Mouse (Mus musculus) intestine, postnatal 0 days (tissue): ENCODE measurements around the gene Vasp. TPM values are rescaled to one million over a fixed set of nuclear protein-coding genes. Genes with fewer than 3 reads are reported as not detected.

ENCODE experiments used
- ATAC-seq: fragments of 200-750 bp; cut with Nextera tagmentation; 2 replicates; pipeline ENCODE4 v1.8.0; 2017; ENCODE audit warnings: mild to moderate bottlenecking, moderate TSS enrichment, moderate library complexity
- H3K27ac ChIP-seq: fragments of 300-500 bp; sonication (generic); 2 replicates; pipeline ENCODE4 v1.5.1; 2014; ENCODE audit warnings: mild to moderate bottlenecking, low read depth, low read length, moderate library complexity
- H3K27me3 ChIP-seq: fragments of 300-500 bp; sonication (generic); replicated peaks from 2 replicates; pipeline ENCODE4 v1.6.1; 2014; ENCODE audit warnings: low read length, mixed read lengths; ENCODE audit not compliant: control insufficient read depth, insufficient read depth
- H3K36me3 ChIP-seq: fragments of 300-500 bp; sonication (generic); 2 replicates; pipeline ENCODE4 v1.6.1; 2014; ENCODE audit warnings: mild to moderate bottlenecking, moderate library complexity; ENCODE audit not compliant: control insufficient read depth, insufficient read depth
- H3K4me1 ChIP-seq: fragments of 300-500 bp; sonication (generic); replicated peaks from 2 replicates; pipeline ENCODE4 v1.6.1; 2014; ENCODE audit warnings: antibody characterized with exemption, low read length, mixed read lengths; ENCODE audit not compliant: control insufficient read depth, insufficient read depth
- H3K4me2 ChIP-seq: fragments of 300-500 bp; sonication (generic); replicated peaks from 2 replicates; pipeline ENCODE4 v1.6.1; 2014; ENCODE audit warnings: low read depth, mild to moderate bottlenecking, moderate library complexity
- H3K4me3 ChIP-seq: fragments of 300-500 bp; sonication (generic); 2 replicates; pipeline ENCODE4 v1.5.1; 2014; ENCODE audit warnings: low read depth, low read length
- H3K9ac ChIP-seq: fragments of 300-500 bp; sonication (generic); 2 replicates; pipeline ENCODE4 v1.6.1; 2014; ENCODE audit warnings: mild to moderate bottlenecking, low read depth, low read length
- H3K9me3 ChIP-seq: fragments of 300-500 bp; sonication (generic); 2 replicates; pipeline ENCODE4 v1.6.1; 2016; ENCODE audit warnings: mixed run types; ENCODE audit not compliant: control insufficient read depth
- CTCF ChIP-seq: sonication (generic); IDR thresholded peaks from 2 replicates; pipeline ENCODE4 v1.5.1; 2016; ENCODE audit warnings: low read depth, mild to moderate bottlenecking, control low read depth, antibody characterized with exemption, moderate library complexity
- WGBS: fragments of 180-500 bp; shearing (Covaris S2); extraction: QIAGEN DNeasy Blood & Tissue Kit; methylation state at CpG from one replicate; pipeline ENCODE4 v1.1.7; 2014; 5-methylcytosine and 5-hydroxymethylcytosine counted together
- polyA plus RNA-seq: library from polyadenylated mRNA; unstranded; fragments of >200 nt; fragmentation: Nextera tagmentation; extraction: Ambion mirVana; gene quantifications from 2 replicates; pipeline ENCODE4 v1.2.1, GENCODE M21; 2015

The Vasp gene
- polyA plus RNA-seq, 1 experiment from 2014 or later = 98.5 TPM

DNA sequence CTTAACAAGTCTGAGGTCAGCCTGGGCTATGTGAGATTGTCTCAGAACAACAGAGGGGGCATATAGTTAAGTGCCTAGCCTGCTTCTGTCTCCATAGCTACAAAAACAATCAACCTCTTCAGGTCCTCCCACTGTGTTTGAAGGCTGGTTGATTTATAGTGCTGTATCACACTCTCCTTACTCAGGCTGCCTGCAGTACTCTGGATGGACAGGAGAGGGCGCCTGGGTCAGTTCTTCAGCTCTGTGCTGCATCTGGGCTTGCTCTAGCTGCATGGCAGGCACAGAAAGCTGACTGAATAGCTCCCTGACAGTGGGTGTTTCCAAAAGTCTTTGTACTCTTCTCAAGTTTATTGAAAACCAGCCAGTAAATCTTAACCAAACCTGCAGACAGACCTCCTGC lies 32.2 kb downstream of the Vasp start:
- no peaks in the 10 kb centered on the region; the same call in 1 of the 2 replicates for H3K36me3 ChIP-seq
- no peak overlapping the region for H3K9ac ChIP-seq
- ATAC-seq = peak; percentile 66
- no peak overlapping the region for H3K27ac ChIP-seq
- no peaks in the 10 kb centered on the region for H3K27me3 ChIP-seq
- peaks cover 16% of the 10 kb centered on the region; the same call in 1 of the 2 replicates for H3K4me1 ChIP-seq
- no peaks in the 10 kb centered on the region for H3K9me3 ChIP-seq
- no peak overlapping the region for H3K4me3 ChIP-seq
- TF ChIP-seq CTCF = peak; percentile 97
- WGBS = 0% methylated on average over 1 of the region's 1 CpGs
- peak overlapping the region; percentile 14; the same call in 1 of the 2 replicates for H3K4me2 ChIP-seq

DNA sequence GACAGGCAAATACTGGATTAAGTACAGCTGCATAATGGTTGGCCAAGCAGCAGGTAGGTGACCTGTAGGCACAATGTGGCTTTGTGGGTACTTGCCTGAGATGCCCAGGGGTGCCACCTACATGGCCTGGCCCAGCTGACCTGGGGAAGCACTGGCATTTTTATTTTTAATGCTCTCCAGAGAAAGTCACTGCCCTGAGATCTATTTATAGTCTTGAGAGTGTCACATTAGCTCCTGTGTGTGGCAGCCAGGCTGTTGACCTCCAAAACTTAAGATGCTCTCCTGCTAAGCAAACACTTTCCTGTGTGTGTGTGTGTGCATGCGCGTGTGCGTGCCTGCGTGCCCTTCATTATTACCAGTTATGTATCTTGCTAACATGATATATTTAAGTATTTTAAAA lies 33.3 kb downstream of the Vasp start:
- Histone ChIP-seq H3K9me3 (no peaks in the 10 kb centered on the region), H3K9ac (no peak overlapping the region), H3K27ac (no peak overlapping the region), H3K4me2 (no peak overlapping the region), H3K4me1 (peaks cover 16% of the 10 kb centered on the region; the same call in 1 of the 2 replicates), H3K27me3 (no peaks in the 10 kb centered on the region), H3K4me3 (no peak overlapping the region), H3K36me3 (no peaks in the 10 kb centered on the region; the same call in 1 of the 2 replicates)
- TF ChIP-seq CTCF = no peak
- WGBS = 92% methylated on average over 4 of the region's 4 CpGs
- ATAC-seq = no peak

DNA sequence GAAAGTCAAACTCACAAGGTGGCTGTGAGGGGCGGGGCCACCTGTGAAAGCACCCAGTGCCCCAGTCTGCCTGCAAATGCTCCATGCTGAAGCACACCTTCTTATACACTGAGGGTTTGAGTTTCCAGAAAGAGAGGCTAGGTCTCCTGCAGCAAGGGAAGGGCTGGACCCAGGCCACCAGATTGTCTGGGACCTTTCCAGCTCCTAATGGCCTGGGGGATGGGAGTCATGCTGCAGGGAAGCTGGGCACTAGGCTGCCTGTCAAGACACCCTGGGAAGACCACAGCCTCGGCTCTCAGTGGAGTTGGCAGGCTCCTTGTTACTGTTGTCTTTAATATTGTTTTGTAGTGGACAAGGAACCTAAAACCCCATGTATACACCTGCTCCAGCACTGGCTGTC lies 35.2 kb downstream of the Vasp start:
- no peak overlapping the region for H3K4me3 ChIP-seq
- H3K36me3 ChIP-seq = no peaks in the 10 kb centered on the region
- H3K4me1 ChIP-seq = peaks cover 24% of the 10 kb centered on the region
- no peak for TF ChIP-seq CTCF
- H3K9ac ChIP-seq = no peak overlapping the region
- WGBS = 72% methylated on average over 2 of the region's 2 CpGs
- no peaks in the 10 kb centered on the region for H3K9me3 ChIP-seq
- peak overlapping the region; percentile 64; the same call in 1 of the 2 replicates for H3K27ac ChIP-seq
- no peak overlapping the region for H3K4me2 ChIP-seq
- no peak for ATAC-seq
- no peaks in the 10 kb centered on the region for H3K27me3 ChIP-seq

DNA sequence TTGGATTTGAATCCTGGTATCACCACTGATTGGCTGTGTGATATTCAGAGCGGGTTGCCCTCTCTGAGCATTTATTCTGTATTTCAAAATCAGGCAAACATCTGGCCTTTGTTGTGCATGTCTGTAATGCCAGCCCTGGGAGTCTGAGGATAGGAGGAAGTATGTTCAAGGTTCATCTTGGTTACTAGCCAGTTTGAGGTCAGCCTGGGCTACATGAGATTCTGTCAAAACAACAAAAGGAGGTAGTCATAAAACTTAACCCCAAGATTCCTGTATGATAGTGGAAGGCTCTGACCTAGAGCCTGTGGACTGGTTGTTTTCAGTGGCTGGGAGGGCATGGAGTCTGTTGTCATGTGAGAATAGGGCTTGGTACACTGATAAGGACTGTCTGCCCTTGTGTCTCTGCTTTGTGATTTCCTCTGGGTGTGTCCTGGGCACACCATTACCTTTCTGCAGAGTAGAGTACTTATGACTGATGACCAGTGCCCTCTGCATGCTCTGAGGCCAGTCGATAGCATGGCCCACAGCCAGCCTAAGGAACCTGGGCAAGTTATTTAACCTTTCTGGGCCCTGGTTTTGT lies 36.4 kb downstream of the Vasp start:
- 53% methylated on average over 2 of the region's 2 CpGs for WGBS
- Histone ChIP-seq H3K9me3 (no peaks in the 10 kb centered on the region), H3K4me3 (no peak overlapping the region), H3K27me3 (no peaks in the 10 kb centered on the region), H3K4me1 (peaks cover 27% of the 10 kb centered on the region), H3K36me3 (no peaks in the 10 kb centered on the region), H3K27ac (peak overlapping the region; percentile 64), H3K9ac (no peak overlapping the region), H3K4me2 (no peak overlapping the region)
- peak; percentile 65 for ATAC-seq
- TF ChIP-seq CTCF = no peak

DNA sequence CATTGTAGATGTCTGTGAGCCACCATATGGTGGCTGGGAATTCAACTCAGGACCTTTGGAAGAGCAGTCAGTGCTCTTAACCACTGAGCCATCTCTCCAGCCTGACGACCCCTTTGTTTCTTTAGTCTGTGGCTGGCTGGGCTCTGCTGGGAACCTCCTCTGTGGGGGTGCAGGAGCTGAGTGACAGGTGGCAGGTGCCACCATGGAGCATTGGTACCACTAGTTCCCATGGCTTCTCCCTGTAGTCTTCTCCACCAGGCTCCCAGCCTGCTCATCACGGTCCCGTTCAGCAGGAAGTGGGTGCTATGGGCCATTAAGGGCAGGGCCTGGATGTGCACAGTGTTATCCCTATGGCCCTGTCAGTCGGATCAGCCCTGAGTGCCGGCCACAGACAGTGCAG lies 37.0 kb downstream of the Vasp start:
- Histone ChIP-seq H3K27ac (peak overlapping the region; percentile 64), H3K4me2 (no peak overlapping the region), H3K36me3 (no peaks in the 10 kb centered on the region), H3K9ac (no peak overlapping the region), H3K4me1 (peaks cover 24% of the 10 kb centered on the region), H3K9me3 (no peaks in the 10 kb centered on the region), H3K4me3 (no peak overlapping the region), H3K27me3 (no peaks in the 10 kb centered on the region)
- ATAC-seq = no peak
- no peak for TF ChIP-seq CTCF
- 52% methylated on average over 5 of the region's 5 CpGs for WGBS

DNA sequence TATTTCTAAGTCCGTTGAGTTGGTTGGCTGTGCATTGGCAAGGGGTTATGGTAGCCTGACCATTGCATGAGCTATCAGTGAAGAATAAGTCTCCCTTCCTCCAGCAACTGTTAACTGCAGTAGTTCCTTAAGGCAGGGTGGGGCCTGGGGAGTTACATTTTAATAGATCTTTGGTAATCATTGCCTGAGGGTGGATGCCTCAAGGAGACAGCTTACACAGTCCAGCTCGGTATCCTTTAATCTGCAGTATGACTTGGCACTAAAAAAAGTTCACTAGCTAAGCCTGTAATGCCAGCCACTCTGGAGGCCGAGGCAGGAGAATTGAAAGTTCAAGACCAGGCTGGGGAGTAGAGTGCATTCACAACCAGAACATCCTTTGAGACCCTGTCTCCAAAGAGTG lies 39.8 kb downstream of the Vasp start:
- Histone ChIP-seq H3K27me3 (no peaks in the 10 kb centered on the region), H3K4me1 (peaks cover 24% of the 10 kb centered on the region; the same call in 1 of the 2 replicates), H3K27ac (peak overlapping the region; percentile 71), H3K9me3 (no peaks in the 10 kb centered on the region), H3K36me3 (no peaks in the 10 kb centered on the region), H3K9ac (no peak overlapping the region), H3K4me2 (no peak overlapping the region), H3K4me3 (no peak overlapping the region)
- TF ChIP-seq CTCF = no peak
- no peak for ATAC-seq
- WGBS = 59% methylated on average over 3 of the region's 3 CpGs

DNA sequence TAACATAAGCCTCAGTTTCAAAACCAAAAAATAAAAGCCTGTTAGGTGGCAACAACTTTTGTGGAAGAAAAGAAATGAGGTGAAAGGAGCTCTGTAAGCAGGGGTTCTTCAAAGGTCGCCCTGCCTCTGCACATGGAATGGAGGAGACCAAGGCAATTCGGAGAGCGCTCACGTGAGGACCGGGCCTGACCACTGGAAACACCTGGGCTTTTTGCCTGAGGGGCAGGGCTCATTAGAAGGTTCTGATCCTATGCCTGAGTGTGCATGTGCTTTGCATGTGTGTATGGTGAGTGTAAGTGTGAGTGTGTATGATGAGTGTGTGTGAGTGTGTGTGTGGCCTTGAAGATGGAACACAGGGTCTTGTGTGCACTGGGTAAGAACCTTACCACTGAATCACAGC lies 40.7 kb downstream of the Vasp start:
- no peak overlapping the region for H3K4me2 ChIP-seq
- no peak for ATAC-seq
- no peaks in the 10 kb centered on the region for H3K27me3 ChIP-seq
- no peaks in the 10 kb centered on the region for H3K9me3 ChIP-seq
- peaks cover 24% of the 10 kb centered on the region; the same call in 1 of the 2 replicates for H3K4me1 ChIP-seq
- no peak overlapping the region for H3K4me3 ChIP-seq
- no peaks in the 10 kb centered on the region for H3K36me3 ChIP-seq
- H3K9ac ChIP-seq = no peak overlapping the region
- H3K27ac ChIP-seq = peak overlapping the region; percentile 98
- TF ChIP-seq CTCF = no peak
- 93% methylated on average over 5 of the region's 5 CpGs for WGBS
